Mouse (Mus musculus): ENCODE data around the gene Fbxw5. TPM values are rescaled to one million over a fixed set of nuclear protein-coding genes. Genes with fewer than 3 reads are reported as not detected.

Fbxw5 gene
- total and polyA plus RNA-seq, 3 experiments: 34.3 to 40.4 (median 37.4) TPM

DNA sequence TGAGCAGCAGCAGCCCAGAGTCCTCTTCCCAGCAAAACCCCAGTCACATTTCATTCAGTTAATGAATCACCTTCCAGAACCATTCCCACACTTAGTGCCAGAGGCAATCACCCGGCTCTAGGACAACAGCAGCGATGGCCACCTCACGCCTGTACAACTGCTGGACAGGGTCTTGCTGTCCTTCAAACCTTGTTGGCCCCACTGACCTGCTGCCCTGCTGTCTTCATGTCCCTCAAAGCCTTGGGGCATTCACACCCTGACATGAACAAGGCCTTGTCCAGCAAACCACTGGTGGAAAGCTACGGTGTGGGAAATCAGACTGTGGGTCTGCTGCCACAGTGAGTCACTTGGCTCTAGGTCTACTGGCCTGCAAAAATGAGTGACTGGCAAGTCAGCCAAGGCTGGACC, 40.0 kb downstream of the Fbxw5 start:
- no peak overlapping the region for H3K4me2 ChIP-seq (ENCODE audit: insufficient read depth, low read depth, poor library complexity, severe bottlenecking)
- no peak for DNase-seq (ENCODE audit: extremely low read depth)
- H3K36me3 ChIP-seq (replicated peaks in 1 of 2; ENCODE audit: control insufficient read depth in 1 of 2, insufficient read depth in 1 of 2, low read length in 1 of 2): peaks cover 31 to 79% of the 10 kb centered on the region in 2 experiments
- in situ Hi-C loops (cut with MboI; ENCODE audit: low pct_ligation_motif_present, low pct_unique_long_range_greater_than_20kb, low sequenced_read_pairs): no loop called here
- H3K27ac ChIP-seq (ENCODE audit: insufficient read depth, low read depth): no peak overlapping the region
- no peaks in the 10 kb centered on the region for H3K9me3 ChIP-seq (replicated peaks; ENCODE audit: low read length)
- H3K9ac ChIP-seq (ENCODE audit: insufficient read depth, low read depth): no peak overlapping the region
- TF ChIP-seq MYC (IDR thresholded peaks at IDR 0.05; ENCODE audit: low read depth, low read length) (no peak), RAD21 (IDR thresholded peaks at IDR 0.05; ENCODE audit: low read depth, low read length) (no peak), NRF1 (IDR thresholded peaks at IDR 0.05; ENCODE audit: low read depth, low read length) (no peak), RCOR1 (conservative IDR thresholded peaks at IDR 0.05; ENCODE audit: low read depth, low read length) (no peak), UBTF (IDR thresholded peaks at IDR 0.05; ENCODE audit: low read depth, low read length) (no peak), MAFK (IDR thresholded peaks at IDR 0.05; ENCODE audit: insufficient replicate concordance, low read length) (no peak), USF1 (IDR thresholded peaks at IDR 0.05; ENCODE audit: low read depth, low read length) (no peak)
- dilution Hi-C loops (cut with MboI; ENCODE audit: extremely low pct_ligation_motif_present, extremely low pct_unique_long_range_greater_than_20kb, low sequenced_read_pairs): no loop called here
- no peak overlapping the region for H3K4me3 ChIP-seq (replicated peaks in 1 of 3; ENCODE audit: low read depth in 2 of 3, low read length in 2 of 3, poor library complexity in 1 of 3)
- H3K4me1 ChIP-seq (ENCODE audit: control insufficient read depth in 1 of 2, insufficient read depth in 2 of 2): peaks cover 37 to 88% of the 10 kb centered on the region in 2 experiments
- no peaks in the 10 kb centered on the region for H3K27me3 ChIP-seq (replicated peaks)
- peaks cover 72% of the 10 kb centered on the region for H3K79me2 ChIP-seq (replicated peaks; ENCODE audit: control insufficient read depth, extremely low read depth, insufficient read depth, poor library complexity, severe bottlenecking)

DNA sequence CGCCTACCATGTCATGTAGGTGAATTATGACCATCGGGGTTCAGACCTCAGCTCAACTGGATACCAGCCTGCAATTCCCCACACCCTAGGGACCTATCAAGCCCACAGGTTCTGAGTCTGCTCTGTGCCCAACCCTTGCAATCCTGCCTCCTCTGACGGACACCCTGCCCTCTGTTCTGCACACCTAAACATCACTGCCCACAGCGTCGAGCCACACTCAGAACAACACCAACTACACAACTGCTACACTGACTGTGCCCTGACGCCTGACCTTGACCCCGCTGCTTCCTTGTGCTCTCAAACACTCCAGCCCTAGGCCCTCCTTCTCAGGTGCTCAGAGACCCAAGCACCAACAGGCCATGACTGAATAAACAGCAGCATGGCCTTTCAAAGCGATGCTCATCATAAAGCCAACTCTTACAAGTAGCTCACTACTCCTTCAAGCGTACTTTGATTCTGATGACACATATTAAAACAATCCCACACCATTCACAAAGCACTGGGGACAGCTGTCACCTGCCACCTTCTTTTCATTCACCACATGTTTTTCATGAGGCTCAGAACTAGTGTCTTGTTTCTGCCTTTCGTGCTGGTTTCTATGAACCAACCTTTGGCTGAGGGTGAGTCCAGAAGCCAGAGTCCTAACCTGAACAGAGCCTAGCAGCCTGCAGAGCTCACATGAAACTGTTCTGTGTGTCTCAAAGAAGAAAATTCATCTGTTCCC, 41.3 kb downstream of the Fbxw5 start:
- in situ Hi-C loops (cut with MboI; ENCODE audit: low pct_ligation_motif_present, low pct_unique_long_range_greater_than_20kb, low sequenced_read_pairs): no loop called here
- H3K36me3 ChIP-seq (replicated peaks in 1 of 2; ENCODE audit: control insufficient read depth in 1 of 2, insufficient read depth in 1 of 2, low read length in 1 of 2): peaks cover 21 to 67% of the 10 kb centered on the region in 2 experiments
- dilution Hi-C loops (cut with MboI; ENCODE audit: extremely low pct_ligation_motif_present, extremely low pct_unique_long_range_greater_than_20kb, low sequenced_read_pairs): no loop called here

More for the DNA sequence above, 41.3 kb downstream of the Fbxw5 start:
- no peak for TF ChIP-seq JUN (IDR thresholded peaks at IDR 0.05; ENCODE audit: insufficient read depth, low read depth, low read length)
- TF ChIP-seq ETS1 (conservative IDR thresholded peaks at IDR 0.05; ENCODE audit: low read depth, low read length): peak; percentile 26; the same call in 1 of the 2 replicates
- no peak for TF ChIP-seq CHD2 (IDR thresholded peaks at IDR 0.05; ENCODE audit: low read length)
- peak; percentile 49; the same call in 1 of the 2 replicates for TF ChIP-seq BHLHE40 (IDR thresholded peaks at IDR 0.05; ENCODE audit: low read depth, low read length)
- peak; percentile 40; the same call in 1 of the 2 replicates for TF ChIP-seq SIN3A (IDR thresholded peaks at IDR 0.05; ENCODE audit: low read length)
- TF ChIP-seq RCOR1 (conservative IDR thresholded peaks at IDR 0.05; ENCODE audit: low read depth, low read length): no peak
- TF ChIP-seq ZC3H11A (IDR thresholded peaks at IDR 0.05; ENCODE audit: low read depth, low read length): no peak
- 0 out of 2 replicates have a peak, but pooled peaks have one; percentile 26 for TF ChIP-seq MYC (IDR thresholded peaks at IDR 0.05; ENCODE audit: low read depth, low read length)
- 0 out of 2 replicates have a peak, but pooled peaks have one; percentile 29 for TF ChIP-seq TCF12 (IDR thresholded peaks at IDR 0.05; ENCODE audit: low read depth, low read length)
- 0 out of 2 replicates have a peak, but pooled peaks have one; percentile 37 for TF ChIP-seq MXI1 (IDR thresholded peaks at IDR 0.05; ENCODE audit: low read depth, low read length)
- H3K9me3 ChIP-seq (replicated peaks; ENCODE audit: low read length): no peaks in the 10 kb centered on the region
- no peak overlapping the region; the same call in 1 of the 2 replicates for H3K4me2 ChIP-seq (ENCODE audit: insufficient read depth, low read depth, poor library complexity, severe bottlenecking)
- peaks cover 36 to 84% of the 10 kb centered on the region in 2 experiments for H3K4me1 ChIP-seq (ENCODE audit: control insufficient read depth in 1 of 2, insufficient read depth in 2 of 2)
- no peaks in the 10 kb centered on the region for H3K27me3 ChIP-seq (replicated peaks)
- peak overlapping the region in 1 of 3 experiments; percentile 17 for H3K4me3 ChIP-seq (replicated peaks in 1 of 3; ENCODE audit: low read depth in 2 of 3, low read length in 2 of 3, poor library complexity in 1 of 3)
- DNase-seq (ENCODE audit: extremely low read depth): no peak
- peak overlapping the region; percentile 18; the same call in 1 of the 2 replicates for H3K27ac ChIP-seq (ENCODE audit: insufficient read depth, low read depth)
- peaks cover 78% of the 10 kb centered on the region for H3K79me2 ChIP-seq (replicated peaks; ENCODE audit: control insufficient read depth, extremely low read depth, insufficient read depth, poor library complexity, severe bottlenecking)
- H3K9ac ChIP-seq (ENCODE audit: insufficient read depth, low read depth): no peak overlapping the region

Measured in CH12.LX (cell line).